Mouse (Mus musculus) heart, postnatal 14 days (tissue): Measurements from ENCODE around the gene Ccndbp1. TPM values are rescaled to one million over a fixed set of nuclear protein-coding genes. Genes with fewer than 3 reads are reported as not detected.

ENCODE experiments used
- microRNA-seq, 2 experiments: library from miRNA; unstranded; fragments of <30 nt; microRNA quantifications; one replicate each; pipeline ENCODE4 v1.2.0; 2021 to 2022
- total RNA-seq, 2 experiments: library from RNA; stranded (reverse); gene quantifications; 2 replicates each; pipeline ENCODE4 v1.2.3; 2021

Gene Ccndbp1
- total RNA-seq, 2 experiments from 2014 or later: 37.3 to 40.9 TPM

Small RNA genes within 50 kb of the gene (microRNA-seq; reads per million reads assigned to microRNA genes)
- gene Gm44325: 0 reads per million in 2 experiments

Other genes starting within 250 kb of the Ccndbp1 start
- 10 to 100 TPM; 15.7 to 17.1 TPM for gene Cdan1, start 158.3 kb upstream of the Ccndbp1 start, total RNA-seq
- 10 to 100 TPM; 12.0 to 14.3 TPM for gene Ttbk2, start 157.8 kb upstream of the Ccndbp1 start, total RNA-seq
- gene Ubr1, start 37.7 kb upstream of the Ccndbp1 start, total RNA-seq: 10 to 100 TPM; 23.6 to 25.2 TPM
- gene Tmem62, start 31.4 kb upstream of the Ccndbp1 start, total RNA-seq: 1 to 10 TPM; 2.7 to 3.1 TPM
- gene Epb42, start 28.7 kb downstream of the Ccndbp1 start, total RNA-seq: 1 to 10 TPM; 1.1 to 1.3 TPM
- gene Tgm5, start 77.4 kb downstream of the Ccndbp1 start, total RNA-seq: not detected
- not detected for gene Tgm7, start 101.4 kb downstream of the Ccndbp1 start, total RNA-seq
- gene Adal, start 132.0 kb downstream of the Ccndbp1 start, total RNA-seq: 10 to 100 TPM; 10.5 to 11.7 TPM
- 1 to 10 TPM; 8.8 to 9.2 TPM for gene Lcmt2, start 132.2 kb downstream of the Ccndbp1 start, total RNA-seq
- 10 to 100 TPM; 15.5 to 16.1 TPM for gene Tubgcp4, start 162.3 kb downstream of the Ccndbp1 start, total RNA-seq
- 1 to 10 TPM; 7.6 to 8.5 TPM for gene Zscan29, start 162.7 kb downstream of the Ccndbp1 start, total RNA-seq